16 mouse cellular contexts compared by ENCODE assay signal in the genomic region with DNA sequence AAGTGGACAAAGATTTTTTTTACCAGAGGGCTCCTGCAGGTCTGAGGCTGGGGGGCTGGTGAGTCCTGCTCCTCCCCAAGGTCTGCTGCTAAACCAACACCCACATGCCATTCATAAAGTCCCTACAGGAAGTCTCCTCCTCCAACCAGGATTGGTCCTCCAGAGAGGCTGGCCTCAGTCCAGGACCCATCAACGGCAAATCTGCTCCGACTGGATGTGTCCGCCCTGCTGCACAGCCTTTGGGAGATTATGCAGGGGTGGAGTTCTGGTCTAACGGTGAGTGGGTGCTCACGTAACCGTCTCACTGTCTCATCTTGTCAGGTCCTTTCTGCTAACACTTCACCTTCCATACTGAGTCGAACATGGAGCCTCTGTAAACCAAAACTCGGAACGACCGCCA.
DNase-seq lines count a peak whose midpoint lies in the region; ATAC-seq lines count a peak whose summit lies in the region.
"Had no signal": no experiment of that assay in that cellular context is flagged by ENCODE, and none has a peak within 500 bp of the region (broad histone marks: within the 10 kb centered on the region; RNA-seq: fewer than 3 reads in every experiment).

No protein-coding gene starts in this region.

- no peaks in the 10 kb centered on the region for H3K36me3 ChIP-seq in hindbrain, embryonic 16.5 days (ENCODE audit: control insufficient read depth, insufficient read depth, low read length)
- H3K36me3 ChIP-seq in hindbrain, embryonic 13.5 days = no peaks in the 10 kb centered on the region
- H3K36me3 ChIP-seq in midbrain, embryonic 12.5 days = no peaks in the 10 kb centered on the region
- H3K36me3 ChIP-seq in midbrain, embryonic 15.5 days (replicated peaks) = no peaks in the 10 kb centered on the region
- H3K36me3 ChIP-seq in heart, embryonic 11.5 days (ENCODE audit: control insufficient read depth, insufficient read depth, low read length) = no peaks in the 10 kb centered on the region
- H3K36me3 ChIP-seq: neural tube, embryonic 13.5 days; stomach, embryonic 15.5 days had no signal

- H3K4me1 ChIP-seq in hindbrain, embryonic 16.5 days (ENCODE audit: control insufficient read depth, insufficient read depth, low read depth, low read length) = no peaks in the 10 kb centered on the region
- H3K4me1 ChIP-seq in hindbrain, embryonic 13.5 days (replicated peaks) = no peaks in the 10 kb centered on the region
- no peaks in the 10 kb centered on the region for H3K4me1 ChIP-seq in midbrain, embryonic 12.5 days
- H3K4me1 ChIP-seq in midbrain, embryonic 15.5 days = no peaks in the 10 kb centered on the region
- no peaks in the 10 kb centered on the region for H3K4me1 ChIP-seq in heart, embryonic 11.5 days (ENCODE audit: control insufficient read depth, insufficient read depth, low read length)
- H3K4me1 ChIP-seq: megakaryocyte, embryonic 14.5 days; neural tube, embryonic 13.5 days; stomach, embryonic 15.5 days had no signal

- no peaks in the 10 kb centered on the region for H3K27me3 ChIP-seq in hindbrain, embryonic 16.5 days (replicated peaks; ENCODE audit: control insufficient read depth, insufficient read depth, low read length)
- no peaks in the 10 kb centered on the region for H3K27me3 ChIP-seq in hindbrain, embryonic 13.5 days
- H3K27me3 ChIP-seq in midbrain, embryonic 12.5 days = no peaks in the 10 kb centered on the region
- H3K27me3 ChIP-seq in midbrain, embryonic 15.5 days (replicated peaks) = no peaks in the 10 kb centered on the region
- H3K27me3 ChIP-seq in heart, embryonic 11.5 days (ENCODE audit: control insufficient read depth, insufficient read depth, low read length) = no peaks in the 10 kb centered on the region
- H3K27me3 ChIP-seq: CH12.LX; neural tube, embryonic 13.5 days; stomach, embryonic 15.5 days had no signal

- no peak overlapping the region for H3K27ac ChIP-seq in hindbrain, embryonic 16.5 days (ENCODE audit: low read depth, low read length)
- H3K27ac ChIP-seq in hindbrain, embryonic 13.5 days = no peak overlapping the region
- no peak overlapping the region for H3K27ac ChIP-seq in midbrain, embryonic 12.5 days (replicated peaks)
- H3K27ac ChIP-seq in midbrain, embryonic 15.5 days = no peak overlapping the region
- no peak overlapping the region for H3K27ac ChIP-seq in heart, embryonic 11.5 days (ENCODE audit: low read depth, low read length)
- H3K27ac ChIP-seq: neural tube, embryonic 13.5 days; stomach, embryonic 15.5 days had no signal

- H3K4me2 ChIP-seq in hindbrain, embryonic 16.5 days (ENCODE audit: low read length) = no peak overlapping the region
- no peak overlapping the region for H3K4me2 ChIP-seq in hindbrain, embryonic 13.5 days
- no peak overlapping the region for H3K4me2 ChIP-seq in midbrain, embryonic 12.5 days (replicated peaks)
- H3K4me2 ChIP-seq in midbrain, embryonic 15.5 days = no peak overlapping the region
- H3K4me2 ChIP-seq in heart, embryonic 11.5 days = no peak overlapping the region
- H3K4me2 ChIP-seq: neural tube, embryonic 13.5 days; stomach, embryonic 15.5 days had no signal

- no peak overlapping the region for H3K4me3 ChIP-seq in hindbrain, embryonic 16.5 days (ENCODE audit: low read length)
- H3K4me3 ChIP-seq in hindbrain, embryonic 13.5 days = no peak overlapping the region
- H3K4me3 ChIP-seq in midbrain, embryonic 12.5 days = no peak overlapping the region
- H3K4me3 ChIP-seq in midbrain, embryonic 15.5 days = no peak overlapping the region
- no peak overlapping the region for H3K4me3 ChIP-seq in heart, embryonic 11.5 days (ENCODE audit: low read depth, low read length)
- H3K4me3 ChIP-seq: megakaryocyte, embryonic 14.5 days; neural tube, embryonic 13.5 days; stomach, embryonic 15.5 days had no signal

- peak; percentile 56; the same call in 1 of the 2 replicates for ATAC-seq in hindbrain, embryonic 16.5 days
- ATAC-seq in hindbrain, embryonic 13.5 days (ENCODE audit: low FRiP score) = no peak
- peak; percentile 23; the same call in 1 of the 2 replicates for ATAC-seq in midbrain, embryonic 12.5 days (ENCODE audit: low FRiP score, low read depth)
- ATAC-seq in midbrain, embryonic 15.5 days (replicated peaks) = no peak
- peak; percentile 65; the same call in 1 of the 2 replicates for ATAC-seq in heart, embryonic 11.5 days (replicated peaks; ENCODE audit: insufficient number of reproducible peaks, low FRiP score, low TSS enrichment)
- no peak for ATAC-seq in erythroid progenitor cell, adult 5-6 weeks (replicated peaks; ENCODE audit: low FRiP score, poor library complexity, severe bottlenecking)
- ATAC-seq: intestine, embryonic 16.5 days had no signal

- WGBS in hindbrain, embryonic 16.5 days = 82% methylated on average over 10 of the region's 10 CpGs
- 77% methylated on average over 10 of the region's 10 CpGs for WGBS in hindbrain, embryonic 13.5 days
- 92% methylated on average over 10 of the region's 10 CpGs for WGBS in midbrain, embryonic 12.5 days
- 86% methylated on average over 10 of the region's 10 CpGs for WGBS in midbrain, embryonic 15.5 days
- WGBS in heart, embryonic 11.5 days (ENCODE audit: insufficient replicate concordance) = 61% methylated on average over 10 of the region's 10 CpGs

- no peaks in the 10 kb centered on the region for H3K9me3 ChIP-seq in hindbrain, embryonic 16.5 days (ENCODE audit: control insufficient read depth, low read length)
- H3K9me3 ChIP-seq in hindbrain, embryonic 13.5 days = no peaks in the 10 kb centered on the region
- H3K9me3 ChIP-seq in midbrain, embryonic 12.5 days = no peaks in the 10 kb centered on the region
- H3K9me3 ChIP-seq in midbrain, embryonic 15.5 days = no peaks in the 10 kb centered on the region
- no peaks in the 10 kb centered on the region for H3K9me3 ChIP-seq in heart, embryonic 11.5 days (replicated peaks; ENCODE audit: control insufficient read depth, low read length)
- H3K9me3 ChIP-seq: neural tube, embryonic 13.5 days; stomach, embryonic 15.5 days had no signal

- no peak overlapping the region for H3K9ac ChIP-seq in hindbrain, embryonic 16.5 days (ENCODE audit: low read depth, low read length)
- H3K9ac ChIP-seq in hindbrain, embryonic 13.5 days = no peak overlapping the region
- no peak overlapping the region for H3K9ac ChIP-seq in midbrain, embryonic 12.5 days (replicated peaks)
- H3K9ac ChIP-seq in midbrain, embryonic 15.5 days = no peak overlapping the region
- no peak overlapping the region for H3K9ac ChIP-seq in heart, embryonic 11.5 days (ENCODE audit: low read depth, low read length)
- H3K9ac ChIP-seq: neural tube, embryonic 13.5 days; stomach, embryonic 15.5 days had no signal

- DNase-seq in heart, postnatal 4 days = peak; percentile 54
- DNase-seq in layer of hippocampus, postnatal 14 days (ENCODE audit: low spot score in 2 of 2) = no peak
- DNase-seq: cerebellum, postnatal 36 days; liver; right cerebral cortex, postnatal 14 days had no signal

Comparison
In these comparisons a context has a peak if more than half of its experiments do, and no peak if none do; other contexts are left out.
1. ATAC-seq: peak in hindbrain, embryonic 16.5 days (single experiment), midbrain, embryonic 12.5 days (single experiment) and heart, embryonic 11.5 days (single experiment); none in hindbrain, embryonic 13.5 days (single experiment), midbrain, embryonic 15.5 days (single experiment) and erythroid progenitor cell, adult 5-6 weeks (single experiment).